ENCODE assay signal across 14 mouse cellular contexts in the genomic region with DNA sequence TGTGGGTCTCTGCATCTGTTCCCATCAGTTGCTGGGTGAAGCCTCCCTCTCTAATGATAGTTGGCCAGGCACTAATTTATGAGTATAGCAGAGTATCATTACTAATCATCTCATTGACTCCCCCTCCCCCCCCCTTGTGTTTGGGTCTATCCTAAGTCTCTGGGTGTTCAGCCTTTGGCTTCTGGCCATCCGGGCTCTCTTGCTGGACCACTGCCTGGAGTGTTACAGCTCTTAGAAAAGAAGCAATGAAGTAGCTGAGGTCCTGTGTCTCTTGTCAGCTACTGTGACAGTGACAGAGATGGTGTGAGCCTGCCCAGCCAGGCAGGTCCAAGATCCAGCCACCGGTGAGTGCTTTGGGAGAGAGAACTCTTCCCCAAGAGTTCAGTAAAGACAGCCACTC. TPM values are rescaled to one million over a fixed set of nuclear protein-coding genes. Genes with fewer than 3 reads are reported as not detected.
"Had no signal": no experiment of that assay in that cellular context is flagged by ENCODE, and none has a peak within 500 bp of the region (broad histone marks: within the 10 kb centered on the region; RNA-seq: fewer than 3 reads in every experiment).

No protein-coding gene starts in this region.

- ATAC-seq: intestine, embryonic 15.5 days; midbrain, embryonic 13.5 days had no signal

- H3K36me3 ChIP-seq: intestine, embryonic 15.5 days; kidney, embryonic 15.5 days; liver, embryonic 13.5 days; midbrain, embryonic 13.5 days had no signal

- H3K4me2 ChIP-seq: intestine, embryonic 15.5 days; kidney, embryonic 15.5 days; liver, embryonic 13.5 days; midbrain, embryonic 13.5 days had no signal

- H3K9me3 ChIP-seq: intestine, embryonic 15.5 days; kidney, embryonic 15.5 days; liver, embryonic 13.5 days; midbrain, embryonic 13.5 days had no signal

- H3K27ac ChIP-seq: intestine, embryonic 15.5 days; kidney, embryonic 15.5 days; left cerebral cortex, adult 2 months; liver, embryonic 13.5 days; macrophage; midbrain, embryonic 13.5 days had no signal

- DNase-seq: kidney, adult 11 months; kidney, adult 8-10 months; kidney, postnatal 10 days; kidney, postnatal 36 days; layer of hippocampus, postnatal 36 days; liver, embryonic 13.5 days; thymus, postnatal 25 days had no signal

- H3K4me3 ChIP-seq: intestine, embryonic 15.5 days; kidney, embryonic 15.5 days; left cerebral cortex, adult 2 months; liver, embryonic 13.5 days; midbrain, embryonic 13.5 days had no signal

- H3K27me3 ChIP-seq: intestine, embryonic 15.5 days; kidney, embryonic 15.5 days; midbrain, embryonic 13.5 days had no signal

- H3K9ac ChIP-seq: intestine, embryonic 15.5 days; kidney, embryonic 15.5 days; liver, embryonic 13.5 days had no signal

- H3K4me1 ChIP-seq: intestine, embryonic 15.5 days; kidney, embryonic 15.5 days; liver, embryonic 13.5 days had no signal

RNA-seq across cellular contexts. Expression of a gene that starts 12.9 kb away (rescaled TPM):
- total RNA-seq: liver, adult 2 months; megakaryocyte, adult 5-6 weeks had no signal
- polyA plus RNA-seq: liver, adult 2 months; macrophage had no signal
